In the genomic region with DNA sequence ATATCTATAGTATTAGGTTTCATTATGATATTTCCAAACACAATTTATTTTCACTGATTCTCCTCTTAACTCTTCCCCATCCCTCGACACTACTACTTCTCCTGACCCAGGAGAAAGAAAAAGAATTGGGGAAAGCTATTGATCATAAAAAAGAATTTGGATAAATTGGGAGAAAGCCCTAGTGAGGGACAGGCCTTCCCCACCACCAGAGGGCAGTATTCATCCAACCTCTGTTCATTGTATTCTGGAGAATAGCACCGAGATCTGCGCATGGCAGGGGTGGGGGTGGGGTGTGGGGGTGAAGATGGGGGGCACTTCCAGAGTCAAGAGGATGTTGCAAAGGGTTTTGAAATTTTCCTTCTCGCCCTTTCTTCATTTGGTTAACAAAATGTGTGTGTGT, we compare ENCODE assay signal across 9 mouse cellular contexts. TPM values are rescaled to one million over a fixed set of nuclear protein-coding genes. Genes with fewer than 3 reads are reported as not detected.
DNase-seq lines count a peak whose midpoint lies in the region; ATAC-seq and TF ChIP-seq lines count a peak whose summit lies in the region.
"Had no signal": no experiment of that assay in that cellular context is flagged by ENCODE, and none has a peak within 500 bp of the region (broad histone marks: within the 10 kb centered on the region; RNA-seq: fewer than 3 reads in every experiment).

No protein-coding gene starts in this region.

- WGBS in heart, embryonic 12.5 days = 38% methylated on average over 4 of the region's 4 CpGs
- 43% methylated on average over 4 of the region's 4 CpGs for WGBS in lung, embryonic 14.5 days

- no peak overlapping the region for H3K4me2 ChIP-seq in heart, embryonic 12.5 days
- no peak overlapping the region for H3K4me2 ChIP-seq in lung, embryonic 14.5 days

- no peak overlapping the region for H3K9ac ChIP-seq in heart, embryonic 12.5 days
- no peak overlapping the region for H3K9ac ChIP-seq in lung, embryonic 14.5 days

- H3K4me1 ChIP-seq in heart, embryonic 12.5 days (replicated peaks) = 0 out of 2 replicates have a peak, but pooled peaks cover 2% of the 10 kb centered on the region
- H3K4me1 ChIP-seq in lung, embryonic 14.5 days (ENCODE audit: insufficient read depth) = no peaks in the 10 kb centered on the region

- no peaks in the 10 kb centered on the region for H3K36me3 ChIP-seq in heart, embryonic 12.5 days
- no peaks in the 10 kb centered on the region for H3K36me3 ChIP-seq in lung, embryonic 14.5 days (ENCODE audit: insufficient read depth)

- H3K9me3 ChIP-seq in heart, embryonic 12.5 days (replicated peaks) = no peaks in the 10 kb centered on the region
- no peaks in the 10 kb centered on the region for H3K9me3 ChIP-seq in lung, embryonic 14.5 days (ENCODE audit: low read depth, low read length)

- DNase-seq in heart, adult 8-10 months (ENCODE audit: low spot score) = peak; percentile 19
- peak; percentile 16 for DNase-seq in right cerebral cortex, postnatal 14 days
- no peak for DNase-seq in right cerebral cortex, postnatal 25 days
- DNase-seq in c-Kit-positive CD71-positive TER-119-positive erythroid progenitor cells, embryonic 14.5 days (ENCODE audit: low spot score) = peak; percentile 4
- peak; percentile 59 for DNase-seq in lung, embryonic 14.5 days
- DNase-seq in yolk sac, embryonic 10.5 days (ENCODE audit: low spot score) = no peak
- DNase-seq in cerebellum, adult 9-10 months = no peak

- no peak for ATAC-seq in heart, embryonic 12.5 days (ENCODE audit: insufficient number of reproducible peaks, low FRiP score)
- peak; percentile 56; the same call in 1 of the 2 replicates for ATAC-seq in lung, embryonic 14.5 days (ENCODE audit: insufficient read depth)

- H3K27me3 ChIP-seq in heart, embryonic 12.5 days (replicated peaks) = no peaks in the 10 kb centered on the region
- H3K27me3 ChIP-seq in lung, embryonic 14.5 days (ENCODE audit: insufficient read depth, low read length) = no peaks in the 10 kb centered on the region

- no peak overlapping the region for H3K27ac ChIP-seq in heart, embryonic 12.5 days (ENCODE audit: poor library complexity, severe bottlenecking)
- no peak overlapping the region for H3K27ac ChIP-seq in lung, embryonic 14.5 days (ENCODE audit: low read depth)

- no peak overlapping the region for H3K4me3 ChIP-seq in heart, embryonic 12.5 days
- no peak overlapping the region for H3K4me3 ChIP-seq in lung, embryonic 14.5 days (ENCODE audit: low read depth, low read length)

- TF ChIP-seq CTCF in lung, embryonic 14.5 days (IDR thresholded peaks at IDR 0.05; ENCODE audit: low read depth) = peak; percentile 60

RNA-seq across cellular contexts. Expression of a gene that starts 44.9 kb away (rescaled TPM):
- total RNA-seq in heart, adult 8-10 months (2022) = 100 to 1,000 TPM; 393 to 433 (median 398) TPM
- 186 and 195 TPM in 2 replicates for polyA plus RNA-seq in heart, embryonic 12.5 days (2016; fragmentation: Nextera tagmentation; extraction: Ambion mirVana)
- 17.1 and 19.5 TPM in 2 replicates for polyA plus RNA-seq in lung, embryonic 14.5 days (2014; fragmentation: Nextera tagmentation; extraction: Ambion mirVana)

RNA-seq across cellular contexts. Expression of a gene that starts 45.0 kb away (rescaled TPM):
- total RNA-seq in heart, adult 8-10 months (2022) = 1 to 10 TPM in 1 of 4 experiments, under 1 TPM in 2, not detected in 1; 0.72 to 2.0 (median 0.98) TPM
- 3.8 and 3.9 TPM in 2 replicates for polyA plus RNA-seq in heart, embryonic 12.5 days (2016; fragmentation: Nextera tagmentation; extraction: Ambion mirVana)
- polyA plus RNA-seq in lung, embryonic 14.5 days (2014; fragmentation: Nextera tagmentation; extraction: Ambion mirVana) = 1.2 and 1.5 TPM in 2 replicates
- total RNA-seq: neutrophil, adult 5-6 weeks had no signal

Comparison
In these comparisons a context has a peak if more than half of its experiments do, and no peak if none do; other contexts are left out.
1. DNase-seq: peak in heart, adult 8-10 months (single experiment), right cerebral cortex, postnatal 14 days (single experiment), c-Kit-positive CD71-positive TER-119-positive erythroid progenitor cells, embryonic 14.5 days (single experiment) and lung, embryonic 14.5 days (single experiment); none in right cerebral cortex, postnatal 25 days (single experiment), yolk sac, embryonic 10.5 days (single experiment) and cerebellum, adult 9-10 months (single experiment).